Mouse (Mus musculus): ENCODE measurements around the gene Gcsam.
A peak's percentile ranks its signal among the peaks of the same experiment; 100 is the strongest.

Gcsam gene

GRCm38 (mm10) chr16:45653009-45653933 lies 43.1 kb downstream of the Gcsam start:
- no peak for DNase-seq

DNA sequence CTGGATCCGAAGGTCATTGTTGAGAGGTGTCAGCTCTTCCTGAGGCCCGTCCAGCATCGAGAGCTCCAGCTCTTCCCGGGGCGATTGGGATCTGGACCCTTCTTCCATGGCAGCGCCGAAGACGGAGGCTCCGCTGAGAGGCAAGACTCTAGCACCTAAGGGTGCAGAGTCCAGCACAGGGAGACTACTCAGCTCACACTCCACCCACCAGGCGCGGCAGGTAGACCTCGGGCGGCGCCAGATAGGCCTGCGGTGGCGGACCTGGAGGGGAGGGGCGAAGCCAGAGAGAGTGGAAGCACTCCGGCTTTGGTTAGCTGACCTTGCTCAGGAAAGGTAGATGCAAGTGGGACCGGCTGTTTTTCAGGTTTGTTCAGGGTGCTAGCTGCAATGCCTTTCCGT lies 43.8 kb downstream of the Gcsam start, which contains the start of gene BC016579:
BC016579 (minus strand) TSS at position 135 of the 399 bp plus-strand sequence.
- DNase-seq: peak; percentile 26 to 42

DNA sequence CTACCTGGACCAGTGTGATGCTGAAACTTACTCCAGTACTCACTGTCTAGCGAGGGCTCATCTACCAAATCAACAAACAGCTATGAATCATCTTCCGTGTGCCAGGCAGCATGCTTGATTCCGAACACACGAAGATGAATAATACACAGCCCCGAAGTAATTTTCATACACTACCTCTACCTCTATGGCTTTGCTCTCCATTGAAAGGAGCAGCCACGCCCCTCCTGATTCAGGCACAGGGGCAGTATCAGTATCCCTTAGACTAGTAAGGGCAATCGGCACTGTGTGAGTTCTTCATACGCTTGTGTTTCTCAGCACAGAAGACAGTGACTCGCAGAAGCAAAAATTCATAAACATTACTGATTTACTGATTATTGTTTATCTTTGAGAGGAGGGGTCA lies 44.3 kb downstream of the Gcsam start:
- no peak for DNase-seq

- DNase-seq: no peak
Observed at GRCm38 (mm10) chr16:45657574-45658159, 47.5 kb downstream of the Gcsam start.

GRCm38 (mm10) chr16:45658248-45658647 lies 48.1 kb downstream of the Gcsam start:
- DNase-seq: no peak

GRCm38 (mm10) chr16:45659596-45659995 lies 49.4 kb downstream of the Gcsam start:
- peak; percentile 45 to 58 for DNase-seq

- no peak for DNase-seq
Observed at GRCm38 (mm10) chr16:45662381-45662780, 52.2 kb downstream of the Gcsam start.

- DNase-seq: no peak
Observed at GRCm38 (mm10) chr16:45666136-45666535, 56.0 kb downstream of the Gcsam start.

DNA sequence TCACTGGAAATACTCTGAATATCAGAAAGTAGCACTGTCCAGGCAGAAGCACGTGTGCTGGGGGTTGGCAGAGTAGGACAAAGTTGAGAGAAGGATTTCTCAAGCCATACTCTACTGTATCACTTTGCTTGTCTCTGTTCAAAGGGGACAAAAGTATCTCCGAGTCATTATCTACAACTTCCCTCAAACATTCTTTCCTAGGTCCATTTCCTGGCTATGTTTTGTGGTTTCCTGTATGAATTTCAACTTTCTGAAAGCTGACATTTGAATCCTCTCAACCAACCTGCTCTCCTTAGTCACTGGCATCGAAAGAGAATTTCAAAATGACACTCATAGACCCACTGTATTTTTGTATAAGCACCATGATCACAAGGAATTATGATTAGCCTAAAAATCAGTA lies 58.0 kb downstream of the Gcsam start:
- DNase-seq: no peak

DNA sequence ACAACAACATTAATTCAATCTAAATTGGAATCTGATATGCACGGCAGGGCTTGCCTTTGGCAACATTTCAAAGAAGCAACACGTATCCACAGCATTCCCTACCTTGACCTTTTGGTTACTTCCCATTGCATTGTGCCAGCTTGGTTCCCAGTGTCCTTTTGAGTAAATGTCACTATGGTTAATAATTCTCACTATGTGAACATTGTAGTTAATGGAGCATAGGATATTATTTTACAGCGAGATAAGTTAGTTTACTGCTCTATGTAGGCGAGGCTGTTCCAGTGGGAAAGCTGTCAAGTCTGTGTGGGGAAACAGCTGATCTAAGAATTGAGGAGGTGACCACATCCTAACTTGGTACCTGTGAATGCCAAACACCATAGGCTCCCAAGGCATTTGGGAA lies 59.8 kb downstream of the Gcsam start:
- DNase-seq: no peak

All from cerebellum, postnatal 25 days (tissue).